Mouse (Mus musculus) urinary bladder, postnatal 10 days (tissue): ENCODE data around the gene Myof.

Experiments used
- DNase-seq: peaks from one replicate; pipeline ENCODE4 v3.0.0; 2022; ENCODE audit warnings: low spot score

Myof gene

DNA sequence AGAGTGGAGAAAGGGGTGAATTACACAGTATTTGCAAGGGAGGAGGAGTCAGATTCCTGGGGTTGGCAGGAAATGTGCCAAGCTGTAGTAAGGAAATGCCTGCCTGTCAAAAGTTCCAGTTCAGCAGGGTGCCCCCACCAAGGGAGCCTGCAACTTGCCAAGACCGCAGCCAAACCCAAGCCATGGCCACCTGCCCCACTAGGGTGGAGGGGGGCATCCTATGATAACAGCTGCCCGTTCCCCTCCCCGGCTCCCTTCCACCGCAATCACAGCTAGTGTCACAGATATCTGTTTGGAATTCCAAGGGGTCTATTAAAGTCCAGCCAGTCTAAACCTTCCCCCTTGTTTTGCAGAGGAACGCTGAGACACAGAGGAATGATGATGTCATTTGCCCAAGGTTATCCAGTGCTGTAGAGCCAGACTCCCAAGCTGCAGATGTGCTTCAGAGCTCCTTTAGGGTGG is 1.1 kb downstream of the Myof start:
- no peak for DNase-seq

DNA sequence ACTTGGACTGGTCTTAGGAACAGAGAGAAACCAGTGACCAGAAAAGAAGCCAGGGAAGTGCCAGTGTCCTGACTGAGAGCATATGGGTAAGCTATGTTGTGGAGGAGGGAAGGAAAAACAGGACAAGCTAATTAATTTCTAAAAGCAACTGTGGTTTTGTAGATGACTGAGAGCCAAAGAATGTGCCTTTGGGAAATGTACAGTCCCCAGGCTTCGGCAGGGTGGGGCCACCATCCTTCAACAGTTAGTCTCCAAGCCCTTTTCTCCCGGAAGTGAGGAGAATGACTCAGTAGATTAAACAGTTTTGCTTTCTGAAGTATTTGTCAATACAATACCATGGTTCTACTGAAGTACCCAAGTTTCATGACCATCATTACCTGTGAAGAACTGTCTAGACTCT is 5.1 kb downstream of the Myof start:
- DNase-seq = no peak

DNA sequence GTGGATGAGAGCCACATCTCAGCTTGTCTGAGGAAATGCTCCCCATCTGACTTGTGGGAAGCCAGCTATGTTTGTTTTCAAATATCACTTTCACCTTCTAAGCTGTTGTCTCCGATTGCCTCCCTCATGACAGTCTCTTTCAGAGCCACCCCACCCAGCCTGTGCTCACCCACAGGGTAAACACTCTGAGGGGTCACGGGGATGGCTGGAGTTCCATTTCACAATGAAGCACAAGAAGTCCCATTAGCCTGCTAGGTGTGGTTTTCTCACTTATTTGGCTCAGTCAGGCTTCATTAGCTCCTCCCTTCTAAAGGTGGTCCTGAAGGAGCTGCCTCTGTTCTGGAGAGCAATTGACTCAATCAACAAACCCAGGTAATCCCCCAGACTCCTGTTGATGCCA is 7.6 kb downstream of the Myof start:
- no peak for DNase-seq

DNA sequence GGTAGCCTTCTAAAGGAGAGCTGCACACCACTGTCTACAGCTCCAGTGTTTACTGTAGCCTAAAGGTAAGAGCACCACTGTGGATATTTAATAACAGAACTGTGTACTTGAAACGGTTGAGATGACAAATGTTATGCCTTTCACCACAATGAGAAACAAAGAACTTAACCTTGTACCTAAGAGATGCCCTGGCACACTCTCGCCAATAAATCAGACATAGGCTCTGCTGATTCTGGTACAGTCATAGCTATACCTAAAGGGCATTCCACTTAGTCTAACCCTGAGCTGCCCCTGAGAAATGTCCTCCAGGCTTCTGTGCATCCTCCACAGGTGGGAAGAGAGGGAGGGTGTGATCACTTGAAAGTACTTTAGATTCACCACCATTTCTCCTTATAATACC is 8.7 kb downstream of the Myof start:
- DNase-seq = no peak

DNA sequence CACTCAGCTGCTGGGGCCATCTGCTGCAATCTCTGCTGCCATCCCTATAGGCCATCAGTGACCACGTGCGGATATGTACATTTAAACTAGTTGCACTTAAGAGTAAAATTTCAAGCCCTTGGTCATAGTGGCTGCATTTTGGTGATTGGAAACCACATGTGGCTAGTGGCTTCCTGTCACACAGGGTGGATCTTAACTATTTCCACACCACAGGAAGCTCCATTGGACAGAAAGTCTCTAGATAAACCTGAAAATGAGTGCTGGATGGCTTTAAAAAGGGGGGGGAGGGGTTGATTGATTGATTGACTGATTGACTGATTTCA is 9.7 kb downstream of the Myof start:
- DNase-seq = no peak

DNA sequence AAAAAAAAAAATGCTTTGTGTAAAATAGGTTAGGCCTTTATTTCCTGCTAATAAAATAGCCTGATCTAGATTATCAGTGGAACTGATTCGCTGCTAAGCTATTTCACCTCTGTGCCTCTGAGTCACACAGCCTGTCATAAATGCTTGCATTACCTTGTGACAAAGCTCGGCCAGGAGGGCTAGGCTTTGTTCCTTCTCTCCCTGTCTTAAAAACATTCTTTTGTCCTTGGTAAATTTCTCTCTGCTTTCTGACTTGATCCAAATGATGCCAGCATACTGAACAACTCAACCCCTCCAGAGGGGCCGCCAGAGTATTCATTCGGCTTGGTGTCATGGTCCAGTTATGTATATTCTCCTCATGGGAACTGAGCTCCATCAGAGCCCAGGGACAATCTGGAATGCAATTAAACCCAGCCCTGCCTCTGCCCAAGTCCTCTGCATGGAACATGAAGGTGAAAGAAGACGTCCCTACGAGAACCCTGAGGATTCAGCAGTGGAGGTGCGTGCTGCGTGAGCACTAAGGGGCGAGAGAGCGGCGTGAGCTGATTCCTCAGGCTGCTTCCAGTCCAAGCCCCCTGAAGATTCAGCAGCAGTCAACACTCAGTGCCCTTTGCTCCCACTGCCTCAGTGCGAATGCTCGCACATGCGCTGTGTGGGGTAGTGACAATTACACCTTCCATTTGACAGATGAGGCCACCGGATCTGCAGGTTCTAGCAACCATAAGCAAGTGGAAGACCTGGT is 10.2 kb downstream of the Myof start:
- DNase-seq = no peak

DNA sequence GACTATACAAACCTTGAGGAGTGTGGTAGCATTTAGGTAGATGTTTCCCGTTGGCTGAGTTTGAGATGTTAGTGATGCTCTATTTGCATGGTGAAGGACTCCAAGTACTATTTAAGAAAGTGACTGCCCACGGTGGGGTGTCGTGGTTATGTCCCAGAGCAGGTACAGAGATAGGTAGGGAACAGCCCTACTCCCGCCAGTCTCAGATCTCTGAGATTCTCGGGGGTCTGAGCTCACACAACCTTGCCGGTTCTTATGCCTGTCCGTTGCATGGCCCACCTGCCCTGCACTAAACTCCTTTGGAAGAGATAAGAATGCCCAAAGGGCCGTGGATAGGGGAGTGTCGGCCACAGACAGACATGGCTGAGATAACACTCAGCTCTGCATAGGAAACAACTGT is 12.2 kb downstream of the Myof start:
- no peak for DNase-seq

DNA sequence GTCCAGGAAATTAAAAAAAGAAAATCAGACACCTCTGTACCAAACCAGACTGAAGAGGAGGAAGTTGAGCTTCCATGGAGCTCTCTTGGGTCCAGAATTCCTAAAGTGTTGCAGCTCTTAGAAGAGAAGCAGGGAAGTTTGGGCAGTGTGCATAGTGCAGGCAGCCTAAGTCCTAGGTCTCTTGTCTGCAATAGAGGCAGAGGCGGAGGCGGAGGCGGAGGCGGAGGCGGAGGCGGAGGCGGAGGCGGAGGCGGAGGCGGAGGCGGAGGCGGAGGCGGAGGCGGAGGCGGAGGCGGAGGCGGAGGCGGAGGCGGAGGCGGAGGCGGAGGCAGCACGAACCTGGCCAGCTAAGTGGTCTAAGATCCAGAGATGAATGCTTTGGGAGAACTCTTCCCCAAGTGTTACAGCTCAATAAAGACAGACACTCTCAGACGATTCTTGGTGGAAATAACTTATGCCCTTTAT is 12.7 kb downstream of the Myof start:
- DNase-seq = no peak

DNA sequence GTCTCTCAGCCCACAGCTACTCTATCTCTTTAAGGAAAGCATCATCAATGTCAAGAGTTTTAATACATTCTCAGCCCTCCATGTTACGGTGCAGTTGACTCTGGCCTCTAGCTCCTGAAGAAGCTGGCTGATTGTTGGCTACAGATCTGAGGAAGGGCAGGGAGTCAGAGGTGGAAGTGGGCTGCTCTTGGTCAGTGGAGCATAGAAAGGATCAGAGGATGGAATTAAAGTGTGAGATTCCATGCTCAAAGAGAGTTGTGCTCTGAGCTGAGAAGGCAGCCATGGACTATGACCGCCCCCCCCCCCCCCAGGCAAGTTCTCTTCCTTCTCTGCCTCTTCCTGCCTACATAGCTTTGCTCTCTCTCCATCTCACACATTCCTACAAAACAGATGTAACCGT is 13.5 kb downstream of the Myof start:
- no peak for DNase-seq

DNA sequence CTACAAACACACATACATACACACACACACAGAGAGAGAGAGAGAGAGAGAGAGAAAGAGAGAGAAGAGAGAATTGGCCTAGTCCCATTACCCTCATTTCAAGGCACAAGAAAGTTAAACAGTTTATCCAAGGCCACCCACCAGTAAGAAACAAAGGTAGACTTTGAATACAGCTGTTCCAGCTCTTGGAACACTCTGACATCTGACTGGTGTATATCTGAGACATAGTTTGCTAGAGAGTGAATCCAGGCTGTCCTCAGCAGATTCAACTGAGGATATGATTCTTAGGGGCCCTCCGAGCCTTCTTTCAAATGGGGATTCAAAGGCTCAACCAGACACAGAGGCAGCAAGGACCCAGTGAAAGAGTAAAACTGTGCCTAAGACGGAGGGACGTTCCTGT is 14.1 kb downstream of the Myof start:
- DNase-seq = no peak

DNA sequence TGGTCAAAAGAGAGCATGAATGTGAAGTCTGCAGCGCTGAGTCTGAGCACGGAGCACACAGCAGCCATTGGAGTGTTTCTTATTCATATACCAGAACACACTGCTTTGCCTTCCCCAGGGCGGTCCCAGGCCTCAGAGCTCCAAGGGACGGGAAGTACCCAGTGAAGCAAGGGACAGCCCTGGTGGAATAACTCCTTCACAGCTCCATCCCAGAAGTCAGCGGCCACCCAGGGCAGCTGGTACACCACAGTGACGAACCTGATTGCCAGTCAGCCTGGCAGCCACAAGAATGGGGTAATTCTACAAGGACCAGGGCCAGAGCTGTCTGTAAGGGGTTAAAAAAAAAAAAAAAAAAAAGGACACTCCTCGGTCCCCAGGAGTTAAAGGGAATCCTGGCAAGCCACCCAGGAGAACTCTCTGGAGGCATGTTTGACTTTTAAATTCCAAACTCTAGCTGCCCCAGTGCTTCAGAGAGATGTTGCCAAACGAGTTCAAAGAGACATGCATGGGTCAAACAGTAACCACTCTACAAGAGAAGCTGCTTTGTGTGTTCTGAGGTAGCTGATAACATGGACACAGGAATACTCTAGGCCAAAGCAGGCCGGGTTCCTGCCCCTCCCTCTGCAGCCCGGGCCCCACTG is 15.4 kb downstream of the Myof start:
- DNase-seq = no peak

DNA sequence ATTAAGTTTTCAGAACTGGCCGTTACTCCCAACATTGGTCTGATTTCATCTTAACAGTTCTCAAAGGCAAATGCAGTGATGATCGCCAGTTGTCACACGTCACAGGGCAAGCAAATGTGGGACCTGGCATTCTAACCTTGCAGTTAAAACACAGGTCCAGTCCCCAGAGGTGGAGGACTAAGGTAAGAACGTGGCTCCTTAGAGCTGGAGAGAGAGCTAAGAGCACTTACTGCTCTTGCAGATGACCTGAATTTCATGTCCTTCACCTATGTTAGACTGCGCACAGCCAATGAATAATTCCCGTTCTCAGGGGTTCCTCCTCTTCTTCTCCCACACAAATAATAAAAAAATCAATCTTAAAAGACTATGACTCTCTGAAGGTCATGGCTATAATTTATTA is 16.0 kb downstream of the Myof start:
- DNase-seq = no peak

DNA sequence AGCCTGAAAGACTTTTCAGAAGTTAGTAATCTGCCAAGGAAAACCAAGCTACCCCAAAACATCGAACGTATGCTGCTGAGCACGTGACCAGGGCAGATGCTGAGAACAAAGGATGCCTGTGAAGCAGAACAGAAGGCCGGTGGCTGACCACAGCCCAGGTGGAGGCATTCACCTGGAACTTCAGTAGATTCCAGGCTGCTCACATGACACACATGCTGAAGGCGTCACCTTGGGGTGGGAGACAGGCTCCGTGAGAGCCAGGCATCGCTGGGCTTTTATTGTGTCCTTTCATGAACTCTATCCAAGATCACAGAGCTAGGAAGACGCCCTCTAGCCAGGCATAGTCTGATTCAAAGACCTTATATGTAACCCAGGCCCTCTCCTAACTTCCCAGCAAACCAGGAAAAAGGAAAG is 17.2 kb downstream of the Myof start:
- DNase-seq = no peak

DNA sequence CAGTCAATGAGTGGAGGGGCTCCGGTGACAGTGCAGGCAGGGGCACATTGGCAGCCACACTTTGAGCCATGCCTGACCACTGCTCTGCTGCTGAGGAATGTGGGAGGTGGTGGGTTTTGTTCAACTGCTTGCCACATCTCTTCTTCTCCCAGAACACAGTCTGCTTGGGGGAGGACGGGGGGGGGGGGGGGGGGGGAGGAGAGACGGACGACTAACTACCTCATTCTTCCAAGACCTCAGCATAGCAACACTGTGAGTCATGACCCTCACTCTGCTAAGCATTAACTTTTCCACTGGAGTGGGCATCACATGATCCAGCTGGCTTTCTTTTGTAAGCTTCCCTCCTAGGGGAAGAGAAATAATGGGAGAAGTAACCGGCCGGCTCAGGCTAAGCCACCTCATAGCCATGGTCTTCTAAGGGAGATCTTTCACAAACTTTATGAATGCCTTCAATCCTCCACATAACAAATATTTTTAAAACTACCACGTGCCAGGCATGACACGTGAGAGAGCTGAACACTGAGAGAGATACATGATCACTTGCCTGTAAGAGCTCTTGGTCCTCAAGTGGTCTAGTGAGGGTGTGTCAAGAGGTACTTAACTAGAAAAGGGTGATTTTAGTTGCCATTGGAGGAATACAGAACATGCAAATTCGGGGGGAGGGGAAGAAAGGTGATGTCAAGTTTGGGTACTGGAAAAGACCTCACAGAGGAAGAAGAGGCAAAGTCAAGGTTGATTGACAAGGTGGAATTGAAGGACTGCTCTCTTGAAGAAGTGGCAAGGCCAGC is 17.9 kb downstream of the Myof start:
- no peak for DNase-seq

DNA sequence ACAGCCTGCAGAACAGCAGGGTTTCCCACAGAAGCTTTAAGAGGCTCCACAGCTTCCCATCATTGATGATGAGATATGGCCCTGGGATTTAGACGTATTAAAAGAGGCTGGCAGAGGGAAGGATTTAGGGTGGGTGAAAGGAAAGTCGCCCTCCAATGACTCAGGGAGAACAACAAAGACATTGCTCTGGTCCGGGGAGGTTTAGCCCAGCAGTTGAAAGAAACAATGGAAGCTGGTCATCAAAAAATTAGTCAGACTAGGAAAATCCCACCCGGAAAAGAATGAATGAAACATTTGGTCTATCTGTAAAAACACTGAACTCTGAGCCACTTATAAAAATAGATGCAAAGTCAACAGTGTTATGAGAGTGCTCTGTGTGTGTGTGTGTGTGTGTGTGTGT is 19.8 kb downstream of the Myof start:
- DNase-seq = no peak

DNA sequence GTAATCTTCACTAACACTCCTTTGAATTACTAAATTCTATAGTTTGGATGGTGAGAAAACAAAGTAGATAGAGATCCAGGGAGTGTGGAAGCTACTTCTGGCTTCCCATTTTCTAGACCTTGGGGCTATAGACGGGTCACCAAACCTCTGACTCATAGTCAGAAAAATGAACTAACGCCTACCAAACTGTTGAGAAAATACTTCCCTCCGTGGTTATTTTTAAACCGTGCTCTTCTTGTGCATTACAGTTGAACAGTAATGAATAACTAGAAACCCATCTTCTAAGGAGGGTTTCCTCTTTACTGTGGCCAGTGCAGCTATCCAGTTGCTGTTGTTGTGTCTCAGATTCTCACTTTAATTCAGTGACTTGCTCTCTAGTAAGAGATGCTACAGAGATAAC is 20.7 kb downstream of the Myof start:
- DNase-seq = no peak

DNA sequence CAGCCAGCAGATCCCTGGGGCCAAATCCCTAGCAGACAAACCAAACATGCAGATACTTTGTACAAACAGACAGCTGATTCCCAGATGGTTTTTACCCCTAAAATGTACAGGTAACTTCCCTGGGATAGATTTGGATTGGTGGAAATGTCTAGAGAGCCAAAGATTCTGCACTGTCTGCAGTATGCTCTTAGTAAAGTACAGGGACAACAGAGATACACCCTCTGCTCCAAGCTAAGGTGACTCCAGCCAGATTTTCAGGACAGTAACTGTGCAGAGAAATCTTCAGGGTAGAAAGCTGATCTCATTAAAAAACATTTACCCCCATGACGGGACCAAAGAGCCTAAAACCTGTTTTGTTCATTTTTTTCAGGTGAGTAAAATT is 27.5 kb downstream of the Myof start:
- no peak for DNase-seq

DNA sequence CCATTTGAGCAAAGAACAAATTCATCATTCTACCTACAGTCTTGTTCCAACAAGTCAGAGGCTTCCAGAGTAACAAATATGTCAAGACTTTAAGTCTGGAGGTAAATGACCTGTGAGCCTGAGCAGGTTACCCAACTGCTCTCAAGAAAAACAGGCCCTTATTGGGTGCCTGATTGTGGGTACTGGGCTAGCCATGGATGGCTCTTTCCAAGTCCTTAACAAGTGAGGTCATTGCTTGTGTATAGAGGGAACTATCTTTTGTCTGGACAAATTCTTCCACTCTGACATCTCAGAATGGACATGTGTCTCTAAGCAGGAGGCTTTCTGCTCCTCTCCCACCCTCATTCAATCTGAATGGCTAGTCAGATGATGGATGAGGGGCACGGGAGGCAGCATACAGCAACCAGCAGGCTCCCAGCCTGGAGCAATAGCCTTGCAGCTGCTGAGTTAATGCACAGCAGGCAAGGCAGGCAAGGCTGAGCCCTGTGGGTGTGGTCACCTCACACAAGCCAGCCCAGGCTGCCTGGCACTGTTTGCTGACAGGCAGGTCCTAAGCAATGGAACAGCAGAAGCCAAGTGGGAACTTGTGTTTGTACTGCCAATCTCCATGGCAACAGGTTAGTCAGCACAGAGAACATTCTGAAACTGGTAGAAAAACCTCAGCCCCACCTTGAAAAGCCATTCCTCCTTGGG is 28.1 kb downstream of the Myof start:
- DNase-seq = no peak

DNA sequence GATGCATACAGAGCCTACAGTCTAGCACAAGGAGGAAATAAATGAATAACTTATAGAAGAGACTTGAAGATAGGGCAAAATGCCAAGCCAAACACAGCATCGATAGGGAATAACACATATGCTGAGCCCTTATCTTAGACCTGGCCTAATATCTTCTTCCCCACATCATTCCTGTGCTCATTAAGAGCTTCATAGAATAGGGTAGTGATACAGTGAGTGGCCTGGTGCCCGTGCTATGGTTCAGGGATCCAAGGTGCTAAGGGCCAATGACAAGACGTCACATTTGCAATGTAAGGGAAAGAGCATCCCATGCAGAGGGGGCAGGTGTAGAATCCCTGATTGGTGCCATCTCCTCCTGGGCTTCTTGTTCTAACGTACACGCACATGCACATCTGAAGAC is 28.9 kb downstream of the Myof start:
- DNase-seq = no peak

DNA sequence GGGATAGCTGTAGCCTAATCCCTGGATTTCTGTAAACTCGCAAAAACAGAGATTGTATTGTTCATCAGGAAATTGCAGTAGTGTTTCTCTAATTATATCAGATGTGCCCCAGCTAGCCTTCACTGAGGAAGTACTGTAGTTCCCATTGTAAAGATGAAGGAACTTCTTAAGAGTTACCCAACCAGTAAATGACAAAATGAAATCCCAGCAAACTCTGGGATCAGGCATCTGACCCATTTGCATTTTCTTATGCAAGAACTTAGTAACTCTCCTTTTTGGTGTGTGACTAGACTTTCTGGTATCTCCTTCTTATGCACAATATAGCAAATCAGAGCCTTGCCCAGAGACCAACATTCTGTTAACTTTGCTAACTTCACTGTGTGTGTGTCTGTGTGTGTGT is 32.0 kb downstream of the Myof start:
- DNase-seq = no peak

DNA sequence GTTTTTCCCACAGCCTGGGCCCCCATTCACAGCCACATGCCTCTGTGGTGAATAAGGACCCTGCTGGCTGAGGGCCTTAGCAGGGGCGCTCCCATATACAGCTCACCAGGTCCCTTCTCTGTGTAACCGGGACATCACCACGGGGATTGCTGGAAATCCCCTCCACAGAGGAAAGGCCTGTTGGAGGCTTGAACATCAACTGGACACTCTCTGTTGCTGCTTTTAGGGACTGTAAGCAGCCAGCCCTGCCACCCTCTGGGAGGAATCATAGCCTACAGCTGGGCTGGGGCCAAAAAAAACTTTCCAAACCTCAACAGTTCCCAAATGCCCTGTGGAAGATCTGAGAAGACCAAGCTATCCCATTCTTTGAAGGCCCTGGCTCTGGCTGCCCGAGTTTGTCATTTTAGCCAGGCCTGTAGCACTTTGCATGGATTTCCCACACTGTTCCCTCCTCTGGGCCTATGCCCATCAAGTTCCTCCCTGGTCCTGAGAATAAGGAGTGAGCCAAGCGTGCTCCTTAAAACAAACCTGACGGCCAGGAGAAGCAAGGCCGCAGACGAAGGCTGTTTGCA is 38.5 kb downstream of the Myof start:
- DNase-seq = no peak
